Mouse (Mus musculus) CD4-positive, CD25-positive, alpha-beta regulatory T cell, adult 2 months (primary cell): ENCODE data around the gene Fam107a.

Experiments
- DNase-seq: peaks from one replicate; pipeline ENCODE4 v3.0.0-alpha.2; 2012; ENCODE audit warnings: low read depth, low spot score

Gene Fam107a

GRCm38 (mm10) chr14:8256881-8257280, 60.9 kb downstream of the Fam107a start:
- no peak for DNase-seq

GRCm38 (mm10) chr14:8256072-8256471, 61.8 kb downstream of the Fam107a start:
- no peak for DNase-seq

GRCm38 (mm10) chr14:8255076-8255729, 62.6 kb downstream of the Fam107a start:
- peak; percentile 60 for DNase-seq

- no peak for DNase-seq
Measured at GRCm38 (mm10) chr14:8251330-8251885, 66.4 kb downstream of the Fam107a start.

- DNase-seq: no peak
Measured at GRCm38 (mm10) chr14:8250141-8250871, 67.5 kb downstream of the Fam107a start.

- DNase-seq: no peak
Measured at GRCm38 (mm10) chr14:8249206-8249605, 68.6 kb downstream of the Fam107a start.

GRCm38 (mm10) chr14:8246878-8247277, 70.9 kb downstream of the Fam107a start:
- no peak for DNase-seq
